Mouse (Mus musculus) myocyte (in vitro differentiated cells): ENCODE measurements around the gene Cacna1i.

Experiments used
- E2F4 ChIP-seq: IDR thresholded peaks from one replicate; pipeline ENCODE4 v1.6.1; 2011; ENCODE audit warnings: mild to moderate bottlenecking, control low read depth, moderate library complexity; ENCODE audit not compliant: insufficient read depth
- MAX ChIP-seq: IDR thresholded peaks from one replicate; pipeline ENCODE4 v1.6.1; 2011; ENCODE audit warnings: low read depth, mild to moderate bottlenecking, control low read depth
- MYOD1 ChIP-seq, 3 experiments: IDR thresholded peaks; one replicate each; pipeline ENCODE4 v1.6.1; 2011; ENCODE audit warnings: control low read depth in 2 of 3, low read depth in 2 of 3, mild to moderate bottlenecking in 2 of 3, moderate library complexity in 1 of 3; ENCODE audit not compliant: insufficient read length in 2 of 3, control insufficient read depth in 1 of 3
- MYOG ChIP-seq, 3 experiments: IDR thresholded peaks; one replicate each; pipeline ENCODE4 v1.6.1; 2011; ENCODE audit warnings: control low read depth in 2 of 3, low read depth in 2 of 3, mild to moderate bottlenecking in 2 of 3; ENCODE audit not compliant: insufficient read length in 2 of 3, control insufficient read depth in 1 of 3, insufficient read depth in 1 of 3
- POLR2A ChIP-seq: IDR thresholded peaks from one replicate; pipeline ENCODE4 v1.6.1; 2011; ENCODE audit warnings: low read depth, mild to moderate bottlenecking, control low read depth, moderate library complexity; ENCODE audit not compliant: insufficient read length
- POLR2AphosphoS2 ChIP-seq: IDR thresholded peaks from one replicate; pipeline ENCODE4 v1.6.1; 2011; ENCODE audit warnings: low read depth, control low read depth; ENCODE audit not compliant: insufficient read length
- USF1 ChIP-seq: IDR thresholded peaks from one replicate; pipeline ENCODE4 v1.6.1; 2011; ENCODE audit warnings: low read depth, mild to moderate bottlenecking, control low read depth, moderate library complexity

DNA sequence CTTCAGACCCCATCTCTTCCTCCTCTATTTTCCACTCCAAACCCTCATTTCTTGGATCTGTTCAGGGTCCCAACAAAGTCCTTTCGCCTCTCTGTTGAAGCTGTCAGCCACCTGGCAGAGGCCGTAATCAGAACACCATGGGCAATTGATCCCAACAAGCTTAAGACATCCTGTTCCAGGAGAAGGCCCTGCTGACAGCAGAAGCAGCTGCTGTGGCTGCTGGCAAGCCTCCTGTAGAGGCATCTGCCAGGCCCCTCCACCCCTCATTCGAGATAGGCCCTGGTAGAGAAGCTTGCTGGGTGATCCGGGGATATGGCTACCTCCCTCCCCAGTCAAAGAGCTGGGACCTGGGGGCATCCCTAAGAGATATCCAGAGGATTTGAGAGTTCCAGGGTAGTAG is 126.0 kb downstream of the Cacna1i start:
- TF ChIP-seq MYOG (IDR thresholded peaks at IDR 0.05; ENCODE audit: control insufficient read depth in 1 of 3, insufficient read depth in 1 of 3, insufficient read length in 2 of 3, low read depth in 2 of 3) (no peak), USF1 (no peak), POLR2A (no peak), POLR2AphosphoS2 (no peak), MAX (no peak), E2F4 (no peak), MYOD1 (IDR thresholded peaks at IDR 0.05; ENCODE audit: control insufficient read depth in 1 of 3, insufficient read length in 2 of 3, low read depth in 2 of 3) (peak in 2 of 3 experiments; percentile 46 to 65)
